Mouse (Mus musculus): ENCODE measurements around the gene Ifng. TPM values are rescaled to one million over a fixed set of nuclear protein-coding genes. Genes with fewer than 3 reads are reported as not detected.
"Not testable (repeated sequence)": the region's sequence is repeated elsewhere in the genome, so short reads cannot be mapped to it uniquely, and the experiment has no call there.

Ifng gene
- total RNA-seq (2021): not detected

DNA sequence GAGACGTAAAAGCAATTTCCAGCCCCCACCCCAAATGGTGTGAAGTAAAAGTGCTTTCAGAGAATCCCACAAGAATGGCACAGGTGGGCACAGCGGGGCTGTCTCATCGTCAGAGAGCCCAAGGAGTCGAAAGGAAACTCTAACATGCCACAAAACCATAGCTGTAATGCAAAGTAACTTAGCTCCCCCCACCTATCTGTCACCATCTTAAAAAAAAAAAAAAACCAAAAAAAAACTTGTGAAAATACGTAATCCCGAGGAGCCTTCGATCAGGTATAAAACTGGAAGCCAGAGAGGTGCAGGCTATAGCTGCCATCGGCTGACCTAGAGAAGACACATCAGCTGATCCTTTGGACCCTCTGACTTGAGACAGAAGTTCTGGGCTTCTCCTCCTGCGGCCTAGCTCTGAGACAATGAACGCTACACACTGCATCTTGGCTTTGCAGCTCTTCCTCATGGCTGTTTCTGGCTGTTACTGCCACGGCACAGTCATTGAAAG, at the start of gene Ifng:
Gene Ifng, plus strand, starts transcription at position 305 of the 499 bp plus-strand sequence.
- DNase-seq: no peak

DNA sequence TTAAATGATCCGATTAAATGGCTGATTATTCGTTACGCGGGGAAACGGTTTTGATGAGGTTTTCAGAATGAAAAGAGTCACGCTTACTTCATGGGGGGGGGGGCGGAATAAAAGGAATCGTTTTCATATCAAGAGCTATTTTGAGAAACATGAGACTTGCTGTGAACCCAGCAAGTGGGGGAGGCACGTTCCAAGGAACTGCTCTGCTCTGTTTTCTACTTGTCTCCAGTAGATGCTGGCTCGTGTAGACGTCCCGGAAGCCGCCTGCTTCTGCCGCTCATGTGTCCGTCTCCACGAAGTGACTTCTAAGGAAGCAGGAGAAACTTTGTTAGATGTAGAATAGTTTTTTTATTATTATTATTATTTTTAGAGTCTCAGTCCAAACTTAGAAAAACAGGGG, 40.9 kb upstream of the Ifng start:
- no peak for DNase-seq

DNA sequence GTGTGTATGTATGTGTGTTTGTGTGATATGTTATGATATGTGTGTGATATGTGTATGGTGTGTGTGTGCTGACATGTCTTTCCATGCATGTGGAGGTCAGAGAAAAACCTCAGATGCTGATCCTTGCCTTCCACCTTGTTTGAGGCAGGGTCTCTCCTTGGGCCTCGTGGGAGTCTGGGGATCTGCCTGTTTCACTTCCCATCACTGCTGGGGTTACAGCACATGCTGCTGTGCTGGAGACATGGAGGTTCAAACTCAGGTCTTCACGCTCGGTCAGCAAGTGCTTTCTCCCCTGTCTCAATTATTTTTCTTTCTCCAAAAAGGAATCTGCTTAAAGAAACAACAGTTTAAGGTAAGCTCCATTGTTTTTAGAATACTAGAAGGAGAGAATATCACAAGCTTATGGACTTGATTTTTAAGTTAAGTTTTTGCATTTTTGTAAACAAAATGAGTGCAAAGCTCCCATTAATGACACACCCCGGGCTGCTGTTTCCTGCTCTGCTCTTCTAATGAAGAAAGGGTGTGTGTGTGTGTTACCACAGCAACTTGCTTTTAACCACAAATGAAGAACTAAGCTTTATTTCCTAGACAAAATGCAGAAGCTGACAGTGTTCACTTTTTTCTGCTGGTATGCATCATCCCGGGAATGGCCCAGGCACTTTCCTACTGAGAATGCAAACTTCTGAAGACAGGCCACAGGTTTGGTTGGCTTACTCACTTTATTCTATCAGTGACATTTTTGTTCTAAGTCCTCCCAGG, 34.2 kb upstream of the Ifng start:
- DNase-seq: no peak

DNA sequence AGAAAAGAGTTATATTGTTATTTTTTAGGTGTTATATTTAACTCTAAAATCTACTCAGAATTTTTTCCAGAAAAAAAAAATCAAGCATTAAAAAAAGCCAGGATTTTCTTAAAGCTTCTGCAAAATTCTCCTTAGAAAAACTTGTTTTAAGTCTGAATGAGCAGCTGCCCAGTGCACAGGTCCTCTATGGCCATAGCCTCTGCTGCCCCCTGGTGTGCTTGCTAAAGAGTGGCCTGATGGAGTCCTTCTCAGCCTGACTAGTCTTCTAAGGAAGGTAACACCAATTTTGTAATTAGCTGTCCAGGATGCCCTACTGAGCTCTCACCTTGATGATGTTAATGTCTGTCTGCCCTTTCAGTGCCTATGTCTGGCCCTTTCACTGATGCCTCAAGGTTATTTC, 29.5 kb upstream of the Ifng start:
- DNase-seq: no peak

DNA sequence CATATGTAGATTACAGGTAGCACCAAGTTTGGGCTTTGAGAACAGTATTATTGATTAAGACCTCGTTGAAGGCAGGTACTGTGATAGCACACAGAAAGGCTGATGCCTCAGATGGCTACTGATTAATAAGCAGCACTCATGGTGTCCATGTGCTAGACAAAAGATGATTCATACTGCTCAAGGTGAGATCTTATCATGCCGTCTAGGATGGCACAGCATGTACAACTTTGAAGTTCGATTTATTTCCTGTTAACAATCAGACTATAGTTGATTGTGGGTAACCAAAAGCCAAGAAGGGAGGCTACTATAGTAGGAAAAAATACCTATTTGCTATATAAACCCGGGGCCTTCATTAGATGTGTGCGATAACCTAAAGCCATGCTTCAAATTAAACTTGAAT, 28.1 kb upstream of the Ifng start:
- no peak for DNase-seq

DNA sequence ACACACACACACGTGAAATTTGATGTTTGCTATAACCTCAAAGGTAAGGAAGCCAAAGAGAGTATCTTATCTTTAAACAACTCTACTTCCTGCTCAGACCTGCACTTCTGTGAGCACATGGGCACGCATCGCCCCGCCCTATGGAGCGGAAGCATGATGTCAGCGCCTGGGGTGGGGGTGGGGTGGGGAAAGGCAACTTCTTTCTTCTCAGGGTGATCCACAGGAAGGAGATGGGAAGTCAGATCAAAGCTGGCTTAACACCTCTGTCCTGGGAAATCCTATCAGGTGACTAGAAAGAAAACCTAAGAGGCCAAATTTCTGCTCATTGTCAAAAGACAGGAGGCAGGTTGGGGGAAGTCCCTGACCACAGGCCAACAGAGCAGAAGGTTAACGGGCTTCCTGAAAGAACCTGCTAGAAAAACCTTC, 21.8 kb upstream of the Ifng start:
- DNase-seq: no peak

DNA sequence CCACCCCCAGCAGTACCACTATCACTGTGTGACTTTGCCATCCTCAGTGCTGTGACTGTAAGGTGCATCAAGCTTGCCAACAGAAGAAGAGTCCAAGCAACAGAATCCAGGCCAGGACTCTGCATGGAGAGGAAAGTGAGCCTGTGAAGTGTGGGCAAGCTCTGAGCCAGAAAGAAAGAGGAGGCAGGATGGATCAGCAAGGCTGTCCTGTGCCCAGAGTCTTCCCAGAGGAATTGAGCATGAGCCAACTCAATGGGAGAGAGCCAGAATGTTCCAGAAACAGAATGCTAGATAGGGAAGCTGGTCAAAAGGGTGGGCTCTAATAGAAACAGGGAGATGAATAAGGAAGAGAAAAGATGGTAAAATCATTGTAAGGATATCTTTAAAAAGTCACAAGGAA, 19.9 kb upstream of the Ifng start:
- no peak for DNase-seq

DNA sequence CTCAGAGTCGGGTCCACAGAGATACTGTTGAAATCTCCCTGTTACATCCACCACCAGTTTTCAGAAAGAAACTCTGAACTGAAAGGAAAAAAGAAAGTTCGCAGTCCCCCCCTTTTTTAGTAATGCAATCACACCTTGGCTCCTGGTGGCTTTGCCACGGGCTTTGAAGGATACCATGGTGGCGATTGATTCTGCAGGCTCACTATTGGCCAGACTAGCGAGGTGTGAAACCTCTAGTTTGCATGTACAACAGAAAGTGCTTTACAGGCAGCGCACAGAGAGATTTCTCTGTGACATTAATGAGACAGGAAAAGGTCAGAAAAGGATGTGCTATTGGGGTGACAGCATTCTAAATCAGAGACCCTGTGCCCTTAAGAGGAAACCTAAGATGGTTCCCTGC, 5.3 kb upstream of the Ifng start:
- no peak for DNase-seq

DNA sequence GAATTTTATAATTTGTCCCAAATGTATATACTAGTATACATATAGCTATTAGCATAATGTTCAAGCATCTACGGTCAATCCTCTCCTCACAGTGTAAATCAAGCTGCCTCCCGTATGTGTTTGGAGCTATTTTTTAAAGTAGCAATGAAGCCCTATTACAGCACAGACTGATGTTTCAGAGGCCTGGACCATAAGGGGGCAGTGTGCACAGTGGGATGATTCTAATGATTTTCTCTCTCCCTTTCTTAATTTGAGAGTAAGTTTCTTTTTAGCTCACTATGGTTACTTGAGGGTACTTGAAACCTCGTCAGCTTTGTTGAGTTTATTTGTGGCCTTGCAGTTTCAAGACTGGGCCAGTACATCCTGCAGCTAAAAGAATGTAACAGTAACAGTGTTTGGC, 1.1 kb downstream of the Ifng start:
- DNase-seq: peak in 1 of 2 experiments; percentile 14

DNA sequence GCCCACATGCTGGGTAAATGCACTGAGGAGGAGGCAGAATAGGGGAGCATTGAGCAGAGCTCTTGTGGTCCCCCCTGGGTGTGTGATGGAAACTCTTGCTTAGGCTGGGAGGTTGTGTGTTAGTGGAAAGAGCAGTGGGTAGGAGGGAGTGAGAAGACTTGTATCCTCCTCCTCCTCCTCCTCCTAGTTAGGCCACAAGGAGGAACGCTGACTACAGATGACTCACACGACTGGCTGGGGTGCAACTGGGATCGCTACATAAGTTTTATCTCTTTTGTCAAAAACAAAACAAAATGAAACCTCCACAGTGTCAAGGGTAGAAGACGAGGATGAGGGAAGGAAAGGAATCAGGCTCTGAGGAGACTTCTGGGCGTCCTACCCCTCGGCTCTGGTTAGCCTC, 2.2 kb downstream of the Ifng start:
- no peak for DNase-seq

DNA sequence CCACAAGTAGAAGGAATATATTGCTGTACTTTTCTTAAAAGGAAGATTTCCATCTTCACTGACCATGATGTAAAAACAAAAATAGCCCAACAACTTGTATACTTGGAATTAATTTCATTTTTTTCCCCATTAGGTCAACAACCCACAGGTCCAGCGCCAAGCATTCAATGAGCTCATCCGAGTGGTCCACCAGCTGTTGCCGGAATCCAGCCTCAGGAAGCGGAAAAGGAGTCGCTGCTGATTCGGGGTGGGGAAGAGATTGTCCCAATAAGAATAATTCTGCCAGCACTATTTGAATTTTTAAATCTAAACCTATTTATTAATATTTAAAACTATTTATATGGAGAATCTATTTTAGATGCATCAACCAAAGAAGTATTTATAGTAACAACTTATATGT, 4.2 kb downstream of the Ifng start:
- no peak for DNase-seq

DNA sequence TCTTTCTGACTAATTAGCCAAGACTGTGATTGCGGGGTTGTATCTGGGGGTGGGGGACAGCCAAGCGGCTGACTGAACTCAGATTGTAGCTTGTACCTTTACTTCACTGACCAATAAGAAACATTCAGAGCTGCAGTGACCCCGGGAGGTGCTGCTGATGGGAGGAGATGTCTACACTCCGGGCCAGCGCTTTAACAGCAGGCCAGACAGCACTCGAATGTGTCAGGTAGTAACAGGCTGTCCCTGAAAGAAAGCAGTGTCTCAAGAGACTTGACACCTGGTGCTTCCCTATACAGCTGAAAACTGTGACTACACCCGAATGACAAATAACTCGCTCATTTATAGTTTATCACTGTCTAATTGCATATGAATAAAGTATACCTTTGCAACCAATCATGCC, 4.7 kb downstream of the Ifng start:
- DNase-seq: no peak

DNA sequence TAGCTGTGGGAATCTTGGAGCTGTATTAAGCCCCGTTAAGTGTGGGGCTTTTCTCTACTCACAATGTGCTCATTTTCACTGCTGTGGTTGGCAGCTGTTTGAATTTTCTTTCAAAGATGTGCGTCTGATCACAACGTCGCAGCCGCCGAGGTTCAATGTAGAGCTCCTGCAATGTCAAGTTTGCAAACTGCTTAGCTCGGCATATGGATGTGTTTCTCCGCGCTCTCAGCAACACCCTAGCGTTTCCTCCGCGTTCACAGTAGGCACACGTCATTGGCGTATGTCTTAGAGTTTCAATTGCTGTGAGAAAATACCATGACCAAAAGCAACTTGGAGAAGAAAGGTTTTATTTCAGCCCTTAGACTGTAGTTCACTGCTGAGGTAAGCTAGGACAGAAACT, 5.1 kb downstream of the Ifng start:
- no peak for DNase-seq

DNA sequence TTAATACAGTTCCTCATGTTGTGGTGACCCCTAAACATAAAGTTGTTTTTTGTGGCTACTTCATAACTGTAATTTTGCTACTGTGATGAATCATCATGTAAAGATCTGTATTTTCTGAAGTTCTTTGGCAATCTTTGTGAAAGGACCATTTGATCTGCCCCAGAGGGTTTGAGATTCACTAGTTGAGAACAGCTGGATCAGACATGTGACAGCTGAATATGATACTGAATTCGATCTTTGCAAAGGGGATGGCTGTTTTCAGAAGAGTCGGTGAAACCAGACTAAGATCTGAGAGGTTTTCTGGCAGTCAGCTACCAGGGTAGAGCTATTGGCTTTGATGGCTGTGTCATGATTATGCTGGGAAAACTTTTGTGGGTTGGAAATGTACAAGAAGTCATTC, 10.9 kb downstream of the Ifng start:
- no peak for DNase-seq

DNA sequence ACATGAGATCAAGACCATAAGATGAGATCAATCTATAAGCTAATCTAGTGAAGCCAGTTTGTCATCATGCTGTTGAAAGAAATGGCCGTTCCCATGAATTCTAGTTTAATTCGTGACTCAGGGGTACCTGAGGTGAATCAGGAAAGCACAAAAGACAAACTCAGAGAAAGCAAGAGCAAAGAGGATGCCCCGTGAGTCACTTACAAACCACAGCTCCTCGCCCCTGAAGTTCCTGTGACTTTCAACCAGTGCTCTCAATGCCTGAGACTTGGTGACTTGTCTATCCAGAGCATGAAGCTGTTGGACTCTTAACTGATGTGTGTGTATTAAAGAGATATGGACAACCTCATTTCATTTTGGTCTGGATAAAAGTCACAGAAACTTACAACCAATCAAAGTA, 17.9 kb downstream of the Ifng start:
- DNase-seq: no peak

DNA sequence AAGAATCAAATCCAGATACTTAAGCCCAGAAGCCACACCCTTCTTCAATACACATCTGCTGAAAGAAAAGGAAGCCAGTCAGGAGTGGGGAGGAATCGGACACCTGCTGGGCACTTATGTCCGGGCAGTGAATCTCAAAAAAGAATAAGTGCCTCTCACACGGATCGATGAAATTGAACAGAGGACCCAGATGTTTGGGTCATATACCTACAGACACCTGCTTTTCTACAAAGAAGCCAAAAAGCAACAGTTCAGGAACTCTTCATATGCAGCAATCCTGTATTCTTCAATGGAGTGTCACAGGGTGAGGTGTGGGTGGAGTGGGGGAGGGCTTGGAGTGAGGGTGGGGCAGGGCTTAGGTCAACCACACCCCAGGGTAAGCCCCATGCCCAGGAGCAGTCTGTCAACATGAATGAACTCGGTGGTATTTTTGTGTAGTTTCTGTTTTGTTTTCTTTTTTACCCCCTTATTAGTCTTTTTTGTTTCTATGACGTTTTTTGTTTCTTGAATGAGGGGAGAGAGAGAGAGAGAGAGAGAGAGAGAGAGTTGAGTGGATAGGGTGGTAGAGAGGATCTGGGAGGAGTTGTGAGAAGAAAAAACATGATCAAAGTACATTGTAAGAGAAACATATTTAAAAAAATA, 20.4 kb downstream of the Ifng start:
- DNase-seq: no peak

DNA sequence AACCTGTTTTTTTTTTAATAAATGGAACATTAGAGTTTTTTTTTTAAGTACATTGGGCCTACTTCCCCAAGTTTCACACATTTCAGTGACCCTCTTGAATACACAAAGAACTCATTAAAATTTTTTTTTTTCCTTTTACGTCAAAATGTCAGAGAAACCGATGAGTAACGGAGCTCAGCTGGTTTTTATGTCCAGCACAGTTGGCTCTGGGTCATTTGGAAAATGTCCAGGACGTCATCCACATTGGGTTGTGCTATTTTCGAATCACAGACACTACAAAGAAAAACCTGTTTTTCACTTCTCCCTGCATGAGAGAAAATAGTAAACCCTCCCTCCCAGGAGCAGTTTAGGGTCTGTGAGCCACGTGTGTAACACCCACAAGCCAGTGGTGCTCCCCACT, 25.6 kb downstream of the Ifng start:
- no peak for DNase-seq

DNA sequence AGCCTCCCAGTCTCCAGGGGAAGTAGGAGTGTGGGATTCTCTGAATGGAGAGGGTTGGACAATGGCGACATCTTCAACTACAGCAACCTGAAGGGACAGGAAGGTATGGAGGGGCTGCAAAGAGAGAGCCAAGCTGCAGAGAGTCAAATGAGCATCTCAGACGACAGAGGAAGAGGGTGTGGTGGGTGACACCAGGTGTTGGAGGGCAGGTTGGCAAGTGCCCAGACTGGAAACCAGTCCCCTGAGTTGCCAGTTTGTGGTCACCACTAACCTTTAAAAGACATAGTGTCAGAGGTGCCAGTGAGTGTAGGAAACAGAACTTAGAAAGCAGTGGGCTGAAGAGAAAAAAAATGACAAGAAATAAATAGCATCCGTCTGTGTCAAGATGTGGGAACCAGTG, 28.2 kb downstream of the Ifng start:
- DNase-seq: no peak

DNA sequence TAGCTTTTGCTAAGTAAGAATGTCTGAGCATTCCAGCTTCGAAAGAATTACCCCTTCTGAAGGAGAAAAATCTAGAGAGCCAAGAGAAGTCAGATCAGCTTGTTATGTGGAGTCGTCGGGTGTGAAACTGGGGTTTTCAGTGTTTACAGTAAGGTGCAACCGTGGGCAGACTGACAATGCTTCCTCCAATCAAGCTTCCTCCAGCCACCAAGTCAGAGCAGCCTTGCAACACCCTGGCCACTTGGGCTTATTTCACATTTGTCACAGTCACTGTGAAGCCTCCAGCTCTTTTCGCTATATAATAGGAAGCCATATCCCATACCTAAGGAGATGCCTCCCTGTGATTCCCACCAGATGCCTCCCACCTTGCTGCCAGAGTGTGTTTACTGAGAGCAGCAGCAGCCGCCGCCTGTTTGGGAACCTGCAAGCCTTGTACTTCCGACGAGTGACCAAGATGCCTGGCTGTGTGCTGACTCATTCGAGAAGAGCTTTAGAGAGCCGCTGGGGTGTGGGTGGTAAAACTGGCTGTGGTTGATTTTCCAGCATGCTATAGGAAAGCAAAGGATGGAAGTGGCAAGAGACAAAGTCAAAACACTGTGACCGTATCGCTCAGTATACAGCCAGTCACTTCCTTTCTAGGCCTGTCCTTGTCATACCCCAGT, 29.6 kb downstream of the Ifng start:
- peak in 1 of 2 experiments; percentile 5 for DNase-seq

DNA sequence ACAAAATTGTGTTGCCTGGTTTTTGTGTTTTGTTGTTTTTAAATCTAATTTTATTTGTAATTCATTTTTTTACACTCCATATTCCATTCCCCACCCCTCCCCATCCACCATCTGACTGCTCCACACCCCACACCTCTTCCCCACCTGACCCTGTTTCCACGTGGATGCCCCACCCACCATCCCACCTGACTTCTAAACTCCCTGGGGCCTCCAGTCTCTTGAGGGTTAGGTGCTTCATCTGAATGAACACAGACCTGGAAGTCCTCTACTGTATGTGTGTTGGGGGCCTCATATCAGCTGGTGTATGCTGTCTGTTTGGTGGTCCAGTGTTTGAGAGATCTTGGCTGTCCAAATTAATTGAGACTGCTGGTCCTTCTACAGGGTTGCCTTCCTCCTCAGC, 32.0 kb downstream of the Ifng start:
- not testable (repeated sequence) for DNase-seq

DNA sequence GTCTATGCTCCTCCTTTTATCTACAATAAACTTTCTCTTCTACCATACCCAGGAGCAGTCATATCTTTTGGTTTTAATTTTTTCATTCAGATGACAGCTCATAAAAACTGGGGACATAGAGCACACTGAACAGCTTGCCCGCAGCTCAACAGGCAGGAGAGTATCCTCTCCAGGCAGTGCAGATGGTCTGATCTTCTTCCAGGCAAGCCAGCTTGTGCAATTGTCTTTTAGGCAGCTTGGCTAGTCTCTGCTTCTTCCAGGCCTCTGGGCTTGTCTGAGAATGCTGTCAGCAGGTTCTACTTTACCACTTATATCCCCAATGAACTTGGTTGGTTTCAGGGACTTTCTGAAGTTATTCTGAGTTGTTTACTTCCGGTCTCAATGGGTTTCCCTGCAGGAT, 35.9 kb downstream of the Ifng start:
- DNase-seq: peak; percentile 48 to 56

DNA sequence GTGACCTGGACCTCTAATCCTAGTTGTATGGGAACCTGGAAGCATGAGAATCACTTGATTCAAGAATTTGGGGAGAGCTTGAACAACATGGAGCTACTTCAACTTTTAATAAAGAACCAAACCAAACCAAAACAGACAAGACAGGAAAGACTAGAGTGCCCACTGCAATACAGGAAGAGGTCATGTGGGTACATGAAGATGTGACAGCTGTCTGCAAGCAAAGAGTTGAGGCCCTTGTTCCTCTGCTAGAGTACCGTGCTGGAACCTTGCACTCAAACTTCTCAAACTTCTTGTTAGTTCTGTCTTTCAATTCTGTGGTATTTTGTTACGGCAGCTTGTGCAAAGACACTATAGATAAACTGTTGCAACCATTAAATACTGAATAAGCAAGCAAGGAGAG, 36.5 kb downstream of the Ifng start:
- DNase-seq: no peak

DNA sequence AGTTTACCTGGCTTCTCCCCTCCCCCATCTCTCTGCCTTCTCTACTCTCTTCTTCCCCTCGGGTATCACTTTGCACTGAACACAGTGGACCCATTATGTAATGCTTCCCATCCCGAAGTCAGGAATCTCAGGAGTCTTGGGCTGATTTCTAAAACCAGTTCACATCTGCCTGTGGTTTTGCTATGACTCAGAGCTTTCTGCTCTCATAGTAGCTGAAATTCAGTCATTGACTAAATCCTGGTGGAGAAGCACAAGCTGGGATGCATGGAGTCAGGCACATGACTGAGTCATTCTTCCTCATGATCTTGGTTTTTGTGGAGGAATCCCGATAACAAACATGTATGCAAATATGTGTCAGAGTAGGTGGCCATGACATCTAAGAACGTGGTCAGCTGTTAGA, 38.4 kb downstream of the Ifng start:
- no peak for DNase-seq

DNA sequence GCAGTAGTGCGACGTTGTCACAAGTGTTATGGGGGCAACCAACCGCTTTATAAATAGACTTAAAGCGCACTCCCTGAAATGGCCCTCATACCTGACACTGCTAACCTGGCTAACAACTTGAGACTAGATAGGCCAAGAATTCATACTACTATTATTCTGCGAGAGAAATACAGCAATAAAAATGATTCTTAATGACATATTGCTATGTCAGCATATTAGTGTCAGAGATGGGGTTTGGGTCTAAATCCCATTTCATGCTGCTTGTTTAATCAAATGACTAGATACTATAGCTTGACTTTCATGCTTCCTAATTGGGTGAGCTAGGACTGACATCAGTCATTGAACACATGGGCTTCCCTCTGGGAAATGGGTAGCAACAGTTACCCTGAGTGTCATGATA, 39.3 kb downstream of the Ifng start:
- DNase-seq: no peak
